Comparison of ENCODE assay signal across 9 mouse cellular contexts in the genomic region with DNA sequence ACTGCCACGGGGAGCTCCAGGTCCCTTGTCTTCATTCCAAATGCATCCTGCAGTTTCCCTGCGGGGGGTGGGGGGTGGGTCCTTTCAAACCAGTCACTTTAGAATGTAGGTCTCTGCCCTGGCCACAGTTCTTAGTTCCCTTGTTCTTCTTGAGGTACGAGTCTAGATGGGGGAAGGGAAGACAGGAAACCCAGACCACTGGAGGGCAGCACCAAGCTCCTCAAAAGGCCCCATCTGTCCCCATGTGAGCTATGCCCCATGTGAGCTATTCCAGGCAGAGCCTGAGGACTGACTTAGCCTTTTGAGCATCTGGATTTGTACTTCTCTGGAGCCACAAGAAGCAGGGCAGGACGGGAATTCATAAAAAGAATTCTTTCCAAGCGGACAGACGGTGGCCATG. TPM values are rescaled to one million over a fixed set of nuclear protein-coding genes. Genes with fewer than 3 reads are reported as not detected.
A peak's percentile ranks its signal among the peaks of the same experiment; 100 is the strongest.
DNase-seq lines count a peak whose midpoint lies in the region; ATAC-seq and TF ChIP-seq lines count a peak whose summit lies in the region.
"Had no signal": no experiment of that assay in that cellular context is flagged by ENCODE, and none has a peak within 500 bp of the region (broad histone marks: within the 10 kb centered on the region; RNA-seq: fewer than 3 reads in every experiment).

No protein-coding gene starts in this region.

- no peaks in the 10 kb centered on the region for H3K9me3 ChIP-seq in hindbrain, postnatal 0 days (ENCODE audit: low read length)
- H3K9me3 ChIP-seq in hindbrain, embryonic 12.5 days (replicated peaks), result no peaks in the 10 kb centered on the region
- H3K9me3 ChIP-seq in midbrain, embryonic 14.5 days (ENCODE audit: control insufficient read depth, low read length), result no peaks in the 10 kb centered on the region
- no peaks in the 10 kb centered on the region for H3K9me3 ChIP-seq in midbrain, embryonic 16.5 days (replicated peaks; ENCODE audit: control insufficient read depth, low read length, poor library complexity, severe bottlenecking)
- H3K9me3 ChIP-seq: hindbrain, embryonic 10.5 days; lung, embryonic 15.5 days had no signal

- no peak overlapping the region for H3K27ac ChIP-seq in hindbrain, postnatal 0 days
- no peak overlapping the region for H3K27ac ChIP-seq in hindbrain, embryonic 12.5 days
- no peak overlapping the region for H3K27ac ChIP-seq in midbrain, embryonic 14.5 days (replicated peaks; ENCODE audit: low read depth, low read length)
- no peak overlapping the region for H3K27ac ChIP-seq in midbrain, embryonic 16.5 days (ENCODE audit: low read length)
- no peak overlapping the region for H3K27ac ChIP-seq in small intestine, adult 2 months (ENCODE audit: insufficient read depth, low read depth, low read length)
- H3K27ac ChIP-seq: hindbrain, embryonic 10.5 days; lung, embryonic 15.5 days had no signal

- WGBS in hindbrain, postnatal 0 days, result 35% methylated on average over 6 of the region's 6 CpGs
- WGBS in hindbrain, embryonic 12.5 days, result 26% methylated on average over 6 of the region's 6 CpGs
- WGBS in midbrain, embryonic 14.5 days, result 28% methylated on average over 6 of the region's 6 CpGs
- 26% methylated on average over 6 of the region's 6 CpGs for WGBS in midbrain, embryonic 16.5 days
- WGBS in small intestine, adult 2 months, result 43% methylated on average over 6 of the region's 6 CpGs

- TF ChIP-seq POLR2A in small intestine, adult 2 months (IDR thresholded peaks at IDR 0.05; ENCODE audit: low read depth, low read length), result no peak

- no peak overlapping the region for H3K4me2 ChIP-seq in hindbrain, postnatal 0 days (ENCODE audit: low read depth, low read length)
- H3K4me2 ChIP-seq in hindbrain, embryonic 12.5 days (replicated peaks), result no peak overlapping the region
- no peak overlapping the region for H3K4me2 ChIP-seq in midbrain, embryonic 14.5 days (ENCODE audit: low read length)
- no peak overlapping the region for H3K4me2 ChIP-seq in midbrain, embryonic 16.5 days (ENCODE audit: low read length)
- H3K4me2 ChIP-seq: lung, embryonic 15.5 days had no signal

- peaks cover 4% of the 10 kb centered on the region for H3K4me1 ChIP-seq in hindbrain, postnatal 0 days (ENCODE audit: insufficient read depth, low read length)
- peaks cover 13% of the 10 kb centered on the region for H3K4me1 ChIP-seq in hindbrain, embryonic 12.5 days
- peaks cover 8% of the 10 kb centered on the region; the same call in 1 of the 2 replicates for H3K4me1 ChIP-seq in midbrain, embryonic 14.5 days (ENCODE audit: control insufficient read depth, insufficient read depth, low read length)
- H3K4me1 ChIP-seq in midbrain, embryonic 16.5 days (ENCODE audit: control insufficient read depth, insufficient read depth, low read length), result peaks cover 10% of the 10 kb centered on the region; the same call in 1 of the 2 replicates
- H3K4me1 ChIP-seq in small intestine, adult 2 months (ENCODE audit: control insufficient read depth, insufficient read depth, insufficient read length, low read length), result peaks cover 5% of the 10 kb centered on the region

- H3K4me3 ChIP-seq in hindbrain, postnatal 0 days (ENCODE audit: low read length), result no peak overlapping the region
- H3K4me3 ChIP-seq in hindbrain, embryonic 12.5 days, result no peak overlapping the region
- no peak overlapping the region for H3K4me3 ChIP-seq in midbrain, embryonic 14.5 days (replicated peaks; ENCODE audit: low read depth, low read length)
- no peak overlapping the region for H3K4me3 ChIP-seq in midbrain, embryonic 16.5 days (ENCODE audit: low read depth, low read length)
- no peak overlapping the region for H3K4me3 ChIP-seq in small intestine, adult 2 months (ENCODE audit: low read depth, low read length)
- H3K4me3 ChIP-seq: hindbrain, embryonic 10.5 days; lung, embryonic 15.5 days had no signal

- DNase-seq in hindbrain, postnatal 0 days (ENCODE audit: low spot score), result peak; percentile 43
- peak; percentile 31 for DNase-seq in midbrain, embryonic 14.5 days
- DNase-seq in adipocyte (ENCODE audit: low spot score), result peak; percentile 72
- DNase-seq in right cerebral cortex, postnatal 4 days, result no peak

- no peaks in the 10 kb centered on the region for H3K36me3 ChIP-seq in hindbrain, postnatal 0 days (ENCODE audit: insufficient read depth, low read length)
- no peaks in the 10 kb centered on the region for H3K36me3 ChIP-seq in hindbrain, embryonic 12.5 days
- no peaks in the 10 kb centered on the region for H3K36me3 ChIP-seq in midbrain, embryonic 14.5 days (ENCODE audit: control insufficient read depth, insufficient read depth, low read length)
- H3K36me3 ChIP-seq in midbrain, embryonic 16.5 days (ENCODE audit: control insufficient read depth, insufficient read depth, low read length), result no peaks in the 10 kb centered on the region
- H3K36me3 ChIP-seq in small intestine, adult 2 months (ENCODE audit: control insufficient read depth, insufficient read depth, low read length), result no peaks in the 10 kb centered on the region
- H3K36me3 ChIP-seq: hindbrain, embryonic 10.5 days; lung, embryonic 15.5 days had no signal

- 0 out of 2 replicates have a peak, but pooled peaks have one; percentile 31 for ATAC-seq in hindbrain, postnatal 0 days
- no peak for ATAC-seq in hindbrain, embryonic 12.5 days (ENCODE audit: low FRiP score)
- ATAC-seq in midbrain, embryonic 14.5 days (ENCODE audit: low FRiP score, low TSS enrichment), result no peak
- ATAC-seq in midbrain, embryonic 16.5 days, result no peak

- TF ChIP-seq CTCF in hindbrain, postnatal 0 days (IDR thresholded peaks at IDR 0.05; ENCODE audit: low read depth), result peak; percentile 48
- peak; percentile 5; the same call in 1 of the 2 replicates for TF ChIP-seq CTCF in small intestine, adult 2 months (IDR thresholded peaks at IDR 0.05; ENCODE audit: extremely low read depth, insufficient read length, insufficient replicate concordance, low read depth, low read length)

- H3K9ac ChIP-seq in hindbrain, postnatal 0 days (replicated peaks; ENCODE audit: low read length), result no peak overlapping the region
- H3K9ac ChIP-seq in hindbrain, embryonic 12.5 days, result no peak overlapping the region
- no peak overlapping the region for H3K9ac ChIP-seq in midbrain, embryonic 14.5 days (replicated peaks; ENCODE audit: low read length)
- no peak overlapping the region for H3K9ac ChIP-seq in midbrain, embryonic 16.5 days (ENCODE audit: low read depth, low read length)
- H3K9ac ChIP-seq: lung, embryonic 15.5 days had no signal

- H3K27me3 ChIP-seq in hindbrain, postnatal 0 days (ENCODE audit: insufficient read depth, low read length), result peaks cover 5% of the 10 kb centered on the region
- peaks cover 39% of the 10 kb centered on the region for H3K27me3 ChIP-seq in hindbrain, embryonic 12.5 days
- H3K27me3 ChIP-seq in midbrain, embryonic 14.5 days (ENCODE audit: control insufficient read depth, insufficient read depth, low read length), result peaks cover 24% of the 10 kb centered on the region
- peaks cover 18% of the 10 kb centered on the region for H3K27me3 ChIP-seq in midbrain, embryonic 16.5 days (ENCODE audit: control insufficient read depth, insufficient read depth, low read depth, low read length)
- peaks cover 8% of the 10 kb centered on the region for H3K27me3 ChIP-seq in small intestine, adult 2 months (ENCODE audit: control insufficient read depth, insufficient read depth, low read length)

RNA-seq across cellular contexts. Expression of a gene that starts 19.6 kb away (rescaled TPM):
- 4.1 and 5.1 TPM in 2 replicates for total RNA-seq in hindbrain, postnatal 0 days (2014; rRNA removed)
- 0.81 and 0.84 TPM in 2 replicates for polyA plus RNA-seq in hindbrain, postnatal 0 days (2015; fragmentation: Nextera tagmentation; extraction: Ambion mirVana)
- polyA plus RNA-seq in hindbrain, embryonic 12.5 days (2016; fragmentation: Nextera tagmentation; extraction: Ambion mirVana), result 0.50 and 0.74 TPM in 2 replicates
- not detected in 2 replicates for polyA plus RNA-seq in midbrain, embryonic 14.5 days (2014; fragmentation: Nextera tagmentation; extraction: Ambion mirVana)
- not detected in 2 replicates for polyA plus RNA-seq in midbrain, embryonic 16.5 days (2015; fragmentation: Nextera tagmentation; extraction: Ambion mirVana)
- polyA plus RNA-seq in small intestine, adult 2 months (2012; rRNA removed), result 0.20 and 0.58 TPM in 2 replicates

RNA-seq across cellular contexts. Expression of a gene that starts 51.2 kb away (rescaled TPM):
- total RNA-seq in hindbrain, postnatal 0 days (2014; rRNA removed), result 214 and 230 TPM in 2 replicates
- polyA plus RNA-seq in hindbrain, postnatal 0 days (2015; fragmentation: Nextera tagmentation; extraction: Ambion mirVana), result 94.2 and 103 TPM in 2 replicates
- 47.0 and 49.3 TPM in 2 replicates for polyA plus RNA-seq in hindbrain, embryonic 12.5 days (2016; fragmentation: Nextera tagmentation; extraction: Ambion mirVana)
- polyA plus RNA-seq in midbrain, embryonic 14.5 days (2014; fragmentation: Nextera tagmentation; extraction: Ambion mirVana), result 31.4 and 37.7 TPM in 2 replicates
- polyA plus RNA-seq in midbrain, embryonic 16.5 days (2015; fragmentation: Nextera tagmentation; extraction: Ambion mirVana), result 46.1 and 52.7 TPM in 2 replicates
- polyA plus RNA-seq in small intestine, adult 2 months (2012; rRNA removed), result 14.1 and 28.7 TPM in 2 replicates
